Mouse (Mus musculus) heart, adult 2 months (tissue): ENCODE measurements around the gene Sod3.

Source experiments
- CTCF ChIP-seq: fragments of 200-600 bp; IDR thresholded peaks from 2 replicates; pipeline ENCODE4 v1.8.1; 2022; ENCODE audit warnings: antibody characterized with exemption, mild to moderate bottlenecking, moderate library complexity
- EP300 ChIP-seq: fragments of 200-500 bp; IDR thresholded peaks from 2 replicates; pipeline ENCODE4 v1.6.1; 2011; ENCODE audit warnings: low read depth, low read length, control low read depth; ENCODE audit not compliant: insufficient read depth
- POLR2A ChIP-seq: fragments of 200-500 bp; IDR thresholded peaks from 2 replicates; pipeline ENCODE4 v1.6.1; 2011; ENCODE audit warnings: mild to moderate bottlenecking, low read depth, low read length, control low read depth; ENCODE audit not compliant: insufficient read depth

GRCm38 (mm10) chr5:52415193-52415592, 51.6 kb downstream of the Sod3 start:
- TF ChIP-seq CTCF, result no peak
- no peak for TF ChIP-seq POLR2A
- no peak for TF ChIP-seq EP300
